Mouse (Mus musculus) kidney, postnatal 10 days (tissue): ENCODE measurements at regions not wholly inside any gene's neighbourhood (a gene's known extent, or its start where the extent isn't known, plus 50 kb on each side); places are given as distances from the start of the nearest gene placed in this dataset.

Experiments used
- DNase-seq: peaks from one replicate; pipeline ENCODE4 v3.0.0; 2021; ENCODE audit warnings: mixed read lengths

DNA sequence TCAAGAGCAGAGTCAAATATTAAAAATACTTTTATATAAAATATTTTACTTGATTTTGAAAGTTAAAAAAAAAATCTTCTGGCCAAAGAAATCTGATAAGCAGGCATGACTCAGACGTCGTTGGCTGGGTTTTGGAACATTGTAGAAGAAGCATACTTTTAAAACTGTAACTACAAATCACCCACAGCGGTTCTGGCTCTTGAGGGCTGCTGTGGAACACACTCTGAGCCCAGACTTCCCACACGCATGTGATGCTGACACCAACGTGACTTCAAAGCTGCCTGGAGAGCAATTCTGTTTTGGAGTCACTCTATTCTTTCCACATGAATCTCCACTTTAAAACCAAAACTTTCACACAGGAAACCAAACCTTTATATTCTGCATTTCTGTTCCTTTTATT, 1649.2 kb downstream of the Efnb2 start:
- DNase-seq, result no peak

DNA sequence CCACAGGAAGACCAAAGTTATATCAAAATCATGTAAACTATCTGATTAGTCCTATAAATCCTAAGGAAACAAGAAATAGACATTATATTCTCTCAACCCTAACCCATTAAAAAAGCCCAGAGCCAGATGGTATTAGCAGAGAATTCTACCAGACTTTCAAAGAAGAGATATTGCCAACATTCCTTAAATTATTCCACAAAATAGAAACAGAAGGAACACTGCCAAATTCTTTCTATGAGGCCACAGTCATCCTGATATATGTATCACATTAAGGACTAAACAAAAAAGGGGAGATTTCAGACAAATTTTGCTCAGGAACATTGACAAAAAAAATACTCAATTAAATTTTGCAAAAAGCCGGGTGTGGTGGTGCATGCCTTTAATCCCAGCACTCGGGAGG, 1669.5 kb downstream of the Efnb2 start:
- no peak for DNase-seq

DNA sequence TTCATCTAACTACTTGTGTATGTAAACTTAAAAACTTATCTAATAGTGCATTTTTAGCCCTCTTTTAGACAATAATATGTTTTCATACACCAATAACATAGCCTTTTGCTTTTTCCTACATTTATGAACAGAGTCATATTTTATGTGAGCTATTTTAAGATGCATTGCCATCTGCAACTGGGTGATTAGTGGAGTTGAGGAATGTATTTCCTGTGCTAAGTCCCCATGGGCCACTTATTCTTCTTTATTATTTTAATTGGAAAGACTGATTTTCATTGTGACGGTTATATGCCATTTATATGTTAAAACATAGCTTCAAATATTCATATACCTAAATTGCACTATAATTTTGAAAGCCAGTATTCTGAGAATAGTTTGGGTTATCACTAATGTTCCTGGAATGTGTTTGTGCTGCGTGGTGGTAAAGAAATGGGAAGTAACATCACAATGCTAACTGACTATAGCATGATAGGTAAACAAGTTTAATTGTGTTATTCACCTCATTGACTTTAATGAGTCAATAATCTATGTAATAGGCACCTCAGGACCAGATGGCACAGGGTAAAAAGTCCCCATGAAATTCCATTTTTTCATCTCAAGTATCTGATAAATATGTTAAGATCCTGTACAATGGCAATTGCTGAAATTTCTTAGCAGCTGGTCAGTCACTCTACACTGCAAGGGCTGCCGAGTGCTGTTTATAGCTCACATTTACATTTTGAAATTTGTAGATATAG, 1671.5 kb downstream of the Efnb2 start:
- no peak for DNase-seq

DNA sequence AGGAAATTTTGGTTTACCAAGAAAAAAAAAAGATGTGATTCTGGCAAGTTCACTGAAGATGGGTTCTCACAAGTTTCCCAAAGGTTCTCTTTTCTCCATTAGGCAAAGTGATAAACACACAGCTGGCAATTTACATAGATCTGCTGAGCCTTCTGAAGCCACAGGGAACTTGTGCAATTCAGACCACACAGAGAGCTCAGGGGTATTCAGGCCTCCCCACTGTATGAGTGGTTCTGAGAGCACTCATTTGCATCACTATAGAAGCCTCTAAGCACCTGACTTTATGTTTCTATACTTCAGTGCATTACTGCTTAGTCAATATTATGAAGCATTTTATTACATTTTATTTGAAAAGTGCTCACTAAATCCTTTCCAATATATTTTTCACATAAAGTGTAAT, 1687.1 kb downstream of the Efnb2 start:
- no peak for DNase-seq

DNA sequence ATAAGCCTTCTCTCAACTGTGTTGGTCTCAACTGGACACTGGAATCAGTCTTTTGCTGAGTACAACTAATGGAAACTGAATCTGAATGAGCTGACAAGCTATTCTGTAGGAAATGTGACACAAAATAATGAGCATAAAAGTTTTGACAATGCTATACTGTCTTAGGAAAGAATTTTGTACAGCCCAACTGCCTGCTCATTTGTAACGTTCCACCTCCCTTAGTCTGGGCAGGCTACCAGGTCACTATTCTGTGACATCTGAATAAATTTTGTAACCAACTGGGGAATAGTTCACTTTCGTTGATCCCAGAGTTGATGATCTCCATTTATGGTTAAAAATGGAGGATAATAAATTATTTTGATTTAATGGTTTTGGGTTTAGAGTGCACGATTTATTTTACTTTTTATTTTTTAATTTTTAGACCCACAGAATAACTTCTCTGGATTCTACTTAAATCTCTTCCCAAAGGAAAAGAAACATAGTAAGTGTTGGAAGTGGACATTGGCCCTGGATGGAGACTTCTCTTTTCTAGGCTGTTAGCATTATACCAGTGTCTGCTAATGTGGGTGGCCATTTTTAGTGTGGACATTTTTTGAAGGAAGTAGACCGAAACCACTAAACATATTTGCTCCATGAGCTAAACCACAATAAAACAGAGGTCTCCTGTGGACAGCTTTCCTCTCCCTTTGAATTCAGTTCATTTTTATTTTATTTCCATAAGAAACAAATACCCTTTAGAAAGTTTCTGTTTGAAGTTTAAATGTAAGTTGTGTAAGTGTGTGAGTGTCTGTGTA, 1697.8 kb downstream of the Efnb2 start:
- DNase-seq, result peak; percentile 7

DNA sequence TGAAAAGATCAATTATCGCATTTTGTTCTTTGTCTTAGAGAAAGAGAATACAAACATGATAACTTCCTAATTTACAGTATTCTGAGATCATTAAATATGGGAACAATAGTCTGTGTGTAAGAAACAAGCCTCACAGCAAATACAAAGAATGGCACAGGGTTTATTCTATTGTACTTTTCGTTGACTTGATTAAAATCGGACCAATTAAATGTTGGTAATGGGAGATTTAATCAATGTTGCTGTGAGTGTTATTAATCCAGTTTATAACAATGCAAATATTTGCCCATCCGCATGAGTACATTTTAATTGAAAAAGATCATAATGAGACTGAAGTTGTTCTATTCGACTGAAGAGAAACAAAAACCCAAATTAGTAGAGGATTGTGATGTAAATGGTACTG, 1703.0 kb downstream of the Efnb2 start:
- DNase-seq, result no peak

DNA sequence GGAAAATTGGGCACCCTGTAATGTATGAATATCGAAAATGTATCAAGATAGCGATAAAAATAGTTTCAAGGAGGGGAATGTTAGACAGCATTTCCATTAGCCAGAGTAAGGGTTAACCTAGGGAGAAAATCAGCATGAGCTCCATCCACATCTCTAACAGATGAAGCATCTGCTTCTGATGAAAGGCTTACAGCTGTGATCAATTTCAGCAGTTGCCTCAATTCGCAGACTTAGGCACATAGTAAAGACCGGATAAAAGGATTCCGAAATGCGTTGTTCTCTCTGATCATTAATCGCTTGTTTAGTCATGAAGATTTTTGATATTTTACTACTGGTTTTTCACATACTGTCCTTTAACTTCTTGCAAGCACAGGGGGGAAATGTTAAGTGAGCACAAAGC, 1706.8 kb downstream of the Efnb2 start:
- DNase-seq, result no peak

DNA sequence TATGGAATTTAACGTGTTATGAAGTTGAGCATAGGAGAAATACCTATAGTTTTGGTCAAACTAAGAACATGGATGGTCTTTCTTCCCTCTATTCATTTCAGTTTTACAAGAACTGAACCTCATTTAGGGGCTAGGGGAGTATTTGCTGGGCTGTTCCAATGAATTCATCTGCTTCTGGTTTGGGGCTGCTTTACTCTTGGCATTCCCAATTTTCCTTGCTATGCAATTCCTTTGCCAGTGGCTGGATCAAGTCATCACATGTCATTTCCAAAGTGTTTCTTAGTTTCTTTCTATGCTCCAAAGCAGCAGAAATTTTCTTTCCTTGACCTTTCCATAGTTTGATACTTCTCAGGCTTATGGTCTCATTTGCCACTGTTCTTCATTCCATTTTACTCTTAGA, 1738.6 kb downstream of the Efnb2 start:
- no peak for DNase-seq

DNA sequence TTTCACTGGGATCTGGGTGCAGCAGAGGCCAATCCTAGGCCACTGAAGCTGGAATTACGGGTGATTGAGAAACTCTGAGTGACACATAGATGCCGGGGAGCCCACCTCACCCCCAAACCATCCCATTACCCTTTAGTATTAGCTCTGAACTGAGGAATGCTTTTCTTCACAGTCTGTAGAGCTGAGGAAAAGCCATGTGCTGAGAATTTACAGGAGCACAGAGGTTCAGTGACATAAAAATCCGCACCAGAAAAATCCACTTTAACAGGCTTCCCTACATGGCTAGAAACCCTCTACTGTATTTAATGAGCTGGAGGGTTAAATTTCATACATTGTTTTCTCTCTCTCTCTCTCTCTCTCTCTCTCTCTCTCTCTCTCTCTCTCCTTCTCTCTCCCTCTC, 1753.4 kb downstream of the Efnb2 start:
- no peak for DNase-seq

DNA sequence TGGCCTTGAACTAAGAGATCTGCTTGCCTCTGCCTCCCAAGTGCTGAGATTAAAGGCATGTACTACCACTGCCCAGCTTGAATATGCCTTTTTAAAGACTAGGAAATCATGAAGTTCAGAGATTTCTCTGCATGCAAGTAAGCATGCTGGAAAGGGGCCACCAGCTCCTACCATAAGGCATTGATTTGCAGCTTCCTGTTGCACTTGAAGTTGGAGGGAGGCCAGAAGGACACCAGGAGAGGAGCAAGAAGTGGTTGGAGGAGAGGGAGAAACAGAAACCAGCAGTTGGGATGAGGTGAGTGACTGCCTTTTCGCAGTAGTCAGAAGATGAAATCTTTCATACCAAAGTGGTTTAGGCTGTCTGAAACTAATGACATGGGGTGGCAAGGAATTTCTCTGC, 1769.6 kb downstream of the Efnb2 start:
- DNase-seq, result peak; percentile 42

DNA sequence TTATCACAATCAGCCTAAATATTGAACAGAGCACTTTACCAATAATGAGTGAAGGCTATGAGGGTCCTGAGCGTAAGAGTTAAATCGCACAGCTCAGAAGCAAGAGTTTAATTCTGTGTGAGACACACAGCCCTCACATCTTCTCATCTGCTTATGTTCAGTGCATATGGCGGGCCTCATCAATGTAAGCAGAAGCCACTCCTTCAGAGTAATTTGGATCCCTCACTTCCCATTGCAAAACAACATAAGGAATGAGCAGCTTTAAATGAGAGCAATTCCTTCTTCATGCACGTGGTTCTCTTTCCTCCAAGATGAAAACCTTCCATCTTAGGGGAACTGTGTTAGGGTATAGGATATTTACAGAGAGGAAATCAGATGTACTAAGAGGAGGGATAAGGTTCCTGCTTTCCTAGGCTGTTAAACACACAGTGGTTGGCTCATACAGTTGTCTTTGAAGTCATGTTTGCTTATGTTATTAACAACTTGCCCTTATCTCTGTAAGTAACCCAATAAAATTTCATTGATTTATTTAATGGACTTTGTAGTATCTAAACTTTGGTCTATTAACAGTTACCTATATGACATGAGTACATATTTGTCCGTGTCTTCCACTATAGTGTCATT, 1774.2 kb downstream of the Efnb2 start:
- no peak for DNase-seq

DNA sequence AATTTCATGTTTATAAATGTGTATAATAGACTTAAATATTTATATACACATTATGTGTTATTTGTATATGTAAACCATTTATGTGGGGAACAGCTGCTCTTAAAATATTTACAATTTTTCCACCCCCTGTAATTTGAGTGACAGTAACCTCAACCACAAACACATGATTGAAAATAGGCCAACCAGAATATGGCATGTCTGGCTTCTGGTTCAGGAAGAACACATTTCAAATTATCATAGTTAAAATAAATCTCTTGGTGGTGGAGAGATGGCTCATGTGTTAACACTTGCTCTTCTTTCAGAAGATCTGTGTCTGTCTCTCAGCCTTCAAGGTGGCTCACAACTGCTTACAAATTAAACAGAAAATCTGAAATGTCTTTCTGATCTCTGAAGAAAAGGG, 1776.2 kb downstream of the Efnb2 start:
- no peak for DNase-seq

DNA sequence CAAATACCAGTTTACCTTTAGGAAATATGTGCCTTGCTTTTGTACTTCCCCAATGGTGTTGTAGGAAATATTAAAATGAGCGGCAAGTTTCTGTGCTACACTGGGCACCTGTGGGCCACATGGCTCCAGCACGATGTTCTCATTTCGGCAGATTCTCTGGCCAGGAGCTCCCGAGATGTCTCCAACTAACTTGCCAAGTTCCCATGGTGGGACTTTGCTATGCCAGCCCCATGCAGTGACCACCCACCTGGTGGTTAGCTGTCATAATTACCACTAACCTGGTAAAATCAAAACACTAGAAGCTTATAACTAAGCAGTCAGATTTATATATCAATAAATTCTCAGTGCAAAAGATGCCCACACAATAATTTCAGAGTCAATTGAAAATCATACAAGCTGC, 1777.5 kb upstream of the Slc10a2 start:
- DNase-seq, result no peak
